Mouse (Mus musculus): ENCODE results near the gene Fzd4.

- TF ChIP-seq GATA1 (IDR thresholded peaks at IDR 0.05; ENCODE audit: borderline replicate concordance, low read length): no peak
- TF ChIP-seq FLI1 (IDR thresholded peaks at IDR 0.05; ENCODE audit: low read length): no peak
These were observed 21.9 kb downstream of the Fzd4 start for GRCm38 (mm10) chr7:89425803-89426725.
